Mouse (Mus musculus): ENCODE results near the gene Ifna2.

Ifna2 gene

GRCm38 (mm10) chr4:88683812-88684211 lies at the start of gene Ifna2:
Gene Ifna2, minus strand, starts transcription at chr4:88683912.
- no peak for DNase-seq (ENCODE audit: low spot score in 2 of 2)

DNA sequence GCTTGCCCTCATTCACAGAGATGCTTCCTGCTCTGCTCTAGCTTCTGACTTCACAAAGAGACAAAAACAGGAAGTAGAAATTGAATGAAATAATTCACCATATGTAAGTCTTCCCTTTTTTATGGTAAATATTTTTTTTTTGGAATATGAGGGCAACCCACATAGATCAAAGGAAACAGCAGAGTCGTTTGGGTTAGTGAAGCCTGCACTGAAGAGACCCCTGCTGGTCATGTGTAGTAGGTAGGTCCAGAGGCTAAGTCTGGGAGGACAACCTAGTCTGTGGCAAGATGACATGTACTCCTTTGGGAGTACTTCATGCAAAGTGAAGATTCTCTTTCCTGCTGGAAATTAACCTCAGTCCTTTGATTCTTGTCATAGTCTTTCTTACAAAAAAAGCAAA lies 43.6 kb upstream of the Ifna2 start:
- no peak for DNase-seq (ENCODE audit: low spot score in 2 of 2)

- no peak for DNase-seq (ENCODE audit: low spot score in 2 of 2)
These were observed 43.0 kb upstream of the Ifna2 start for GRCm38 (mm10) chr4:88726727-88727126.

GRCm38 (mm10) chr4:88723497-88724090 lies 39.9 kb upstream of the Ifna2 start:
- no peak for DNase-seq (ENCODE audit: low spot score in 2 of 2)

- DNase-seq (ENCODE audit: low spot score in 2 of 2), result peak; percentile 88
These were observed 38.3 kb upstream of the Ifna2 start, which contains the start of the genes Gm26566 and Klhl9 for GRCm38 (mm10) chr4:88721791-88722721. Gene Gm26566, plus strand, starts transcription at chr4:88721805. Gene Klhl9, minus strand, starts transcription at chr4:88722465.

DNA sequence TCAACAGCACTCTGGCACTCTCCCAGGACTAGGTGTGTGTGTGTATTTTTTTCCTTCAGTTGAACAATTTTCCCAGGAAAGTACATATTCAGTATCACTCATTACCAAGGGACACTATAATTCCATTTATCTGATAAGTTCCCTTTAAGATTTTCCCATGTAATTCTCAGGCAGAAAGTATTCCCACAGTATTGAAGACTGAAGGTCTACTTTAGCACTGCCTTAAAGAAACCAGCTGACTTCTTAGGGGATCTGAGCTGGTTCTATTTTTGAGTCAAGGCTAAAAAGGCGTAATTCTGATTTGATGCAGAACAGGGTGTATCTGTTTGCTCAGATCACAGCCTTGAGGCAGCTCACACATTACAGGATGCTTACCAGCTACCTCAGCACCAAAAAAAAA lies 35.0 kb upstream of the Ifna2 start:
- no peak for DNase-seq (ENCODE audit: low spot score in 2 of 2)

GRCm38 (mm10) chr4:88715059-88715458 lies 31.3 kb upstream of the Ifna2 start:
- DNase-seq (ENCODE audit: low spot score in 2 of 2), result no peak

- DNase-seq (ENCODE audit: low spot score in 2 of 2), result no peak
These were observed 30.6 kb upstream of the Ifna2 start for GRCm38 (mm10) chr4:88714281-88714680.

GRCm38 (mm10) chr4:88707128-88707826 lies 23.6 kb upstream of the Ifna2 start:
- no peak for DNase-seq (ENCODE audit: low spot score in 2 of 2)

DNA sequence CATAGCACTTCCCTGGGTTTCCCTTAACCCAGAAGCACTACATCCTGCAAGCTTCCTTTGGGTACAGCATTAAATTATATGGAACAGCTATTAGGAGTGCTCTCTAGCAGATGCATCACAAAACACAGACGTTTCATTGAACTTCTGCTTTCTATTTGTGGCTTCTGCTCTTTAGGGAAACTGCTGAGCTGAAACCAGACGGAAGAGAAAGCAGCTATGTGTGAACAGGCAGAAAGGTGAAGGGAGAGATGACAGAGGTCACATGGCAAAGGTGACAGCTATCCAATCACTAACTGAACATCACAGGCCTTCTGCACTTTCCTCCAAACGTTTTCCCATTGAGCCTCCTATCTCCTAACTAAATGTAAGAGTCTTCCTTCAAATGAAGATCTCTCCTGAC lies 22.2 kb upstream of the Ifna2 start:
- no peak for DNase-seq (ENCODE audit: low spot score in 2 of 2)

DNA sequence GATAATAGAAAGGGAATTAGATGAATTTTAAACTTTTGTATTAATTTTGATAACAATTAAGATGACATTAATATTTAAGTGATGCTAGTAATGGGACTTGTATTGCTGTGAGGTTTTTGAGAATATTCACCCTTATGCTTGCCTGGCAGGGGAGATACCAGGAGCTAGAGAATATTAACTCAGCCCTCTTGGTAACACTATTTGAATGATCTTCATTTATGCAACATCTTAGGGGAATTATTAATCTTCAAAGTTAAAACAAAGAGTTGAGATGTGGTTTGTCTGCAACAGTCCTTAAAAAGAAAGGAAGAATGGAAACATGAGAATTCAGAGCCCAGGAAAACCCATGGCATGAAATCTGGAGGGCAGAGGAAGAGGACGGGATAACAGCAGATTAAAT lies 15.6 kb upstream of the Ifna2 start:
- DNase-seq (ENCODE audit: low spot score in 2 of 2), result no peak

DNA sequence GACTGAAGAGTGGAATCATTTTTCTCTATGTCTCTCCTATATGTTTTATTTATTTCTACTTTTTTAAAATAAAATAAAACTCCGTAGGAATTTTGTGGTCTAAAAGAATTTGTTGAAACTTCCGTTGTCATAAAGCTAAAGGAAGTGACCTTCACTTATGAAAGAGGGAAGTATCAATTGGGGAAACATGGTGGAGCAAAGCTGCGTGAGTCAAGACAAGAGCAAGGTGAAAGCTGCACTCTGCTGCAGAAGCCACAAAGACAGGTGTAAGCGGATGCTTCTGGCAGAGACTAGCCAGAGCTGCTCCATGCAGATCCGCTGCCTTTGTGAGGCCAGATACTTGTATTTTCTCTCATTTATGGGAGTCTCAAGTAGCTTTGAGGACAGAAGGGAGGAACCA lies 15.1 kb upstream of the Ifna2 start:
- no peak for DNase-seq (ENCODE audit: low spot score in 2 of 2)

DNA sequence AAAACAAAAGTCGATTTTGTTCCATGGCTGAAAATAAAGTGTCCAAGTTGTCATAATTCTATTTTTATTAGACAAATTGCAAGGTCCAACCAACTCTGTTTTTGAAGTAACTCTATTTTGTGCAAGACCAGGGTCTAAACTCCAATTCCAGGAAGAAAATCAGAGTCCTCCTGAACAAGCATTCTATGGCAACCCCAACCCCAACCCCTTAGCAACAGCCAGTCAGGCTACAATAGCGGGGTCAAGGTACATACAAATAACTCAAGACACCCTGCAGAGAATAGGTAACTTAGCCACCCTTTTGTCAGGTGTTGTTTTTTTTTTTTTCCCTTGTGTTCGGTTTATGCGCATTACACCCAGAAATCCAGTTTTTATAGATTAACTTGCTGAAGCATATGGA lies 14.0 kb upstream of the Ifna2 start:
- DNase-seq (ENCODE audit: low spot score in 2 of 2), result no peak

DNA sequence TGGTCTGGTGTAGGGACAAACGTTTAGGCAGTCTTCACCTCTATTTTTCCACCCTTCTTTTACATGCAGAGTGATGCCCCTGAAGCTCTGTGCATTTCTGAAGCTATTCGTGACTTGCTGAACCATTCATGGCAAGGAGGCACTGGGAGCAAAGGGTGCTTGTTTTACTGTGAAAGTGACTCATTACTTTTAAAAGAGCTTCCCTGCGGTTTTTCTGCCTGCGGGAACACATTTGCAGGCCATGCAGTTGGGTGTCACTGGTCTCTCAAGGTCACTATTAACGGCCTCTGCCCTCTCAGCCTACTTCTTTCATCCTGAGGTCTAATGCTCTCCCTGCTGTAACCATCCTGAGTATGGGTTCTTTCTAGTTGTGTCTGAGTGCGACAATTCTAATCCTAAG lies 13.4 kb upstream of the Ifna2 start:
- DNase-seq (ENCODE audit: low spot score in 2 of 2), result no peak

- peak; percentile 63 to 80 for DNase-seq (ENCODE audit: low spot score in 2 of 2)
These were observed 12.6 kb upstream of the Ifna2 start for GRCm38 (mm10) chr4:88696237-88696884.

GRCm38 (mm10) chr4:88693392-88693791 lies 9.7 kb upstream of the Ifna2 start:
- no peak for DNase-seq (ENCODE audit: low spot score in 2 of 2)

- DNase-seq (ENCODE audit: low spot score in 2 of 2), result no peak
These were observed 8.8 kb upstream of the Ifna2 start for GRCm38 (mm10) chr4:88692537-88692936.

DNA sequence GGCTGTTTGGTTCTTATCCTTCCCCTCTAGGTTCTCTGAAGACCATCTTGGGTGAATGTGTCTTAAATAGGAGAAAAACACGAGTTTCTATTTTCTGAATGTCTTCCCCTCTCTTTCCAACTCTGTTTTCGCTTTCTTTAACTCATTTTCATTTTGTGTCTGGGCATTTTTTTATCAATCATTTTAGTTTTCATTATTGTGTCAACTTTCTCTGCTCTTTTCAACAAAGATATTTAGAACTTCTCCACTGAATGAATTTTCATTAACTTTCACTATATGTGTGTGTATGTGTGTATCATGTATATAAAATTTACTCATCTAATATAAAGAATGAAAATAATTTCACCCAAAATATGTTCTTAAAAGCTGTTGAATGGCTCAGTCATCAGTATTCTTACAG lies 7.5 kb upstream of the Ifna2 start, which contains the start of gene Ifnab:
Gene Ifnab (minus strand): TSS at position 101 of the 400 bp plus-strand sequence.
- no peak for DNase-seq (ENCODE audit: low spot score in 2 of 2)

DNA sequence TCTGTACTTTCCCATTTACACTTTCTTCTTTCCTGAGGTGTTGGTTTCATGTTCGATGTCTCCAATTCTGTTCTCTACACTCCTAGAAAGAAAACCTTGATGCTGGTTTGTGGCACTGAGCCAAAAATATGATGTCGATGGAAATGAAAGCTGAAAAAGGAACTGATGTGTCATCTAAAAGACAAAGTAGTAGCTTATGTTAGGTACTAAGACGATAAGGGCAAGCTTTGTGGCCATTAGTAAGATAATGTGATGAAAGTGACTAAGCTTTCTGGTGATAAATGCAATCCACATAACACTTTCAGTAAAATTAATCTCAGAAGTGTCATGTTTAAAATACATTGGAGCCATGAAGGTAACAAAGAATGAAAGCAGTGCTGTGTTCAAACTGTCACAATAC lies 2.4 kb downstream of the Ifna2 start:
- no peak for DNase-seq (ENCODE audit: low spot score in 2 of 2)

DNA sequence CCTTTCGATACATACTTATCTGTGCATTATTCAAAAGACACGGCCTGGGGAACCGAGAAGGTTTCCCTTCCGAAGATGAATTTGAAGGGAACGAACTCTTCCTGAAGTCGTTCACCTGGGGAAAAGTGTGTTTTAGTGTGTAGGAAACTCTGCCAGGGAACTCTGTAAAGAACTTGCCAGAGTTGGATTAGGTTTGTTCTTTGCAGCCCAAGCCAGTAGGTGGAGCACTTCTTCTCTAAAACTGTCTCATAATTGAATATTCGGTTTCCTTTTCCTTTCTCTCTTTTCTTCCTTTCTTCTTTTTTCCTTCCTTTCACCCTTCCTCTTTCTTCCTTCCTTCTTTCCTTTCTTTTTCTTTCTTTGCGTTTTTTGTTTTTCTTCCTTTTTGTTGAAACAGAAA lies 3.4 kb downstream of the Ifna2 start:
- peak; percentile 37 to 44 for DNase-seq (ENCODE audit: low spot score in 2 of 2)

GRCm38 (mm10) chr4:88676824-88677223 lies 6.9 kb downstream of the Ifna2 start, which contains the start of gene Ifna16:
Gene Ifna16, minus strand, starts transcription at chr4:88676924.
- no peak for DNase-seq (ENCODE audit: low spot score in 2 of 2)

- no peak for DNase-seq (ENCODE audit: low spot score in 2 of 2)
These were observed 28.3 kb downstream of the Ifna2 start for GRCm38 (mm10) chr4:88655461-88655860.
